Mouse (Mus musculus) liver, adult 2 months (tissue): ENCODE measurements at regions not wholly inside any gene's neighbourhood (a gene's known extent, or its start where the extent isn't known, plus 50 kb on each side); places are given as distances from the start of the nearest gene placed in this dataset.

Experiments
- DNase-seq: peaks from one replicate; pipeline ENCODE4 v3.0.0-alpha.2; 2011; ENCODE audit warnings: low read depth, low spot score; ENCODE audit errors: extremely low read depth
- H3K27ac ChIP-seq: fragments of 200-500 bp; replicated peaks from 2 replicates; pipeline ENCODE4 v1.5.1; 2012; ENCODE audit warnings: low read depth, mild to moderate bottlenecking, control low read depth, inconsistent platforms, low read length; ENCODE audit not compliant: insufficient read depth
- H3K27me3 ChIP-seq: fragments of 200-500 bp; 2 replicates; pipeline ENCODE4 v1.6.1; 2012; ENCODE audit warnings: mild to moderate bottlenecking, moderate library complexity, low read length, inconsistent platforms; ENCODE audit not compliant: control insufficient read depth, insufficient read depth
- H3K36me3 ChIP-seq: fragments of 200-500 bp; 2 replicates; pipeline ENCODE4 v1.6.1; 2012; ENCODE audit warnings: low read length, inconsistent platforms; ENCODE audit not compliant: control insufficient read depth, insufficient read depth
- H3K4me1 ChIP-seq: fragments of 200-500 bp; 2 replicates; pipeline ENCODE4 v1.6.1; 2011; ENCODE audit warnings: low read length; ENCODE audit not compliant: control insufficient read depth, insufficient read depth
- H3K4me3 ChIP-seq: fragments of 200-500 bp; 2 replicates; pipeline ENCODE4 v1.5.1; 2011; ENCODE audit warnings: low read depth, mild to moderate bottlenecking, control low read depth, low read length, moderate library complexity; ENCODE audit not compliant: insufficient read depth
- H3K79me2 ChIP-seq: fragments of 200-500 bp; 2 replicates; pipeline ENCODE4 v1.6.1; 2012; ENCODE audit warnings: inconsistent platforms, mild to moderate bottlenecking, low read length, moderate library complexity; ENCODE audit not compliant: control insufficient read depth, insufficient read depth
- H3K9ac ChIP-seq: fragments of 200-500 bp; 2 replicates; pipeline ENCODE4 v1.6.1; 2012; ENCODE audit warnings: low read depth, mild to moderate bottlenecking, control low read depth, inconsistent platforms, low read length
- CTCF ChIP-seq: fragments of 200-500 bp; IDR thresholded peaks from 2 replicates; pipeline ENCODE4 v1.5.1; 2011; ENCODE audit warnings: low read depth, low read length, control low read depth
- POLR2A ChIP-seq: fragments of 200-500 bp; IDR thresholded peaks from 2 replicates; pipeline ENCODE4 v1.6.1; 2011; ENCODE audit warnings: low read length, control low read depth; ENCODE audit not compliant: insufficient read depth; ENCODE audit errors: extremely low read depth
- WGBS: fragments of 180-500 bp; shearing (Covaris S2); methylation state at CpG from one replicate; pipeline ENCODE4 v1.1.7; 2018; 5-methylcytosine and 5-hydroxymethylcytosine counted together

GRCm38 (mm10) chr1:183699284-183699683 lies 281.3 kb downstream of the Hhipl2 start:
- DNase-seq, result peak; percentile 10
- 82% methylated on average over 11 of the region's 11 CpGs for WGBS
- no peaks in the 10 kb centered on the region for H3K36me3 ChIP-seq
- H3K79me2 ChIP-seq, result no peaks in the 10 kb centered on the region
- no peak overlapping the region for H3K4me3 ChIP-seq
- no peaks in the 10 kb centered on the region for H3K4me1 ChIP-seq
- H3K9ac ChIP-seq, result no peak overlapping the region
- no peak overlapping the region for H3K27ac ChIP-seq
- TF ChIP-seq CTCF, result peak; percentile 61
- no peak for TF ChIP-seq POLR2A
- no peaks in the 10 kb centered on the region for H3K27me3 ChIP-seq

- Histone ChIP-seq H3K27me3 (no peaks in the 10 kb centered on the region), H3K79me2 (no peaks in the 10 kb centered on the region), H3K27ac (no peak overlapping the region), H3K9ac (no peak overlapping the region), H3K4me3 (no peak overlapping the region), H3K4me1 (no peaks in the 10 kb centered on the region), H3K36me3 (no peaks in the 10 kb centered on the region)
- no peak for DNase-seq
- no peak for TF ChIP-seq POLR2A
- no peak for TF ChIP-seq CTCF
- 82% methylated on average over 2 of the region's 2 CpGs for WGBS
These were observed 284.9 kb downstream of the Hhipl2 start for GRCm38 (mm10) chr1:183702888-183703287.

GRCm38 (mm10) chr1:183712895-183713294 lies 294.9 kb downstream of the Hhipl2 start:
- Histone ChIP-seq H3K79me2 (no peaks in the 10 kb centered on the region), H3K4me3 (no peak overlapping the region), H3K9ac (no peak overlapping the region), H3K27ac (no peak overlapping the region), H3K4me1 (no peaks in the 10 kb centered on the region), H3K27me3 (no peaks in the 10 kb centered on the region), H3K36me3 (no peaks in the 10 kb centered on the region)
- TF ChIP-seq CTCF (no peak), POLR2A (no peak)
- DNase-seq, result no peak
- 59% methylated on average over 1 of the region's 1 CpGs for WGBS

DNA sequence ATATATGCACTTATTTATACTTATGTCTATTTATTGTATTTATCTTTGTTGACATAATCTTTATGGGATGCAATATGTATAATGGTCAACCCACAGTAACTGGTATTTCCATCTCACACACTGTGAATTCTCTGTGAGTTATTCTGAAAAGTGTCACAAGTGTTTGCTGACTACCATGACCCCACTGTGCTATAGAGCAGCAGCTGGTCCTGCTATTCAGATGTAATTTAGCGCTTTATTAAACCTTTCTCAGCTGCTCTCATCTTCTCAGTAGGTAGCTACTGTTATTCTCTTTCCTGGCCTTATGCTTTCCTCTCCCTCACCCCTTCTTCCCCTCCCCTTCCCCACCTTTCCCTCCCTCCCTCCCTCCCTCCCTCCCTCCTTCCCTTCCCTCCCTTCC lies 296.0 kb upstream of the Dusp10 start:
- H3K27ac ChIP-seq, result no peak overlapping the region
- 90% methylated on average over 1 of the region's 1 CpGs for WGBS
- H3K4me1 ChIP-seq, result no peaks in the 10 kb centered on the region
- H3K79me2 ChIP-seq, result no peaks in the 10 kb centered on the region
- no peaks in the 10 kb centered on the region for H3K36me3 ChIP-seq
- no peak overlapping the region for H3K9ac ChIP-seq
- TF ChIP-seq CTCF (no peak), POLR2A (no peak)
- no peak for DNase-seq
- no peaks in the 10 kb centered on the region for H3K27me3 ChIP-seq
- no peak overlapping the region for H3K4me3 ChIP-seq

- no peaks in the 10 kb centered on the region for H3K79me2 ChIP-seq
- no peak for DNase-seq
- no peak overlapping the region for H3K9ac ChIP-seq
- H3K27ac ChIP-seq, result no peak overlapping the region
- WGBS, result 79% methylated on average over 2 of the region's 2 CpGs
- H3K4me1 ChIP-seq, result no peaks in the 10 kb centered on the region
- H3K4me3 ChIP-seq, result no peak overlapping the region
- H3K36me3 ChIP-seq, result no peaks in the 10 kb centered on the region
- no peaks in the 10 kb centered on the region for H3K27me3 ChIP-seq
- TF ChIP-seq POLR2A (no peak), CTCF (no peak)
These were observed 264.0 kb upstream of the Dusp10 start for GRCm38 (mm10) chr1:183749126-183749525.

- Histone ChIP-seq H3K4me3 (no peak overlapping the region), H3K79me2 (no peaks in the 10 kb centered on the region), H3K4me1 (no peaks in the 10 kb centered on the region), H3K9ac (no peak overlapping the region), H3K36me3 (no peaks in the 10 kb centered on the region), H3K27ac (no peak overlapping the region), H3K27me3 (no peaks in the 10 kb centered on the region)
- TF ChIP-seq CTCF (no peak), POLR2A (no peak)
- WGBS, result 88% methylated on average over 4 of the region's 4 CpGs
- DNase-seq, result no peak
These were observed 258.6 kb upstream of the Dusp10 start for GRCm38 (mm10) chr1:183754500-183754899.
